Mouse (Mus musculus) olfactory bulb, adult 2 months (tissue): ENCODE results near the gene Usp8. TPM values are rescaled to one million over a fixed set of nuclear protein-coding genes. Genes with fewer than 3 reads are reported as not detected.

Source experiments
- H3K27ac ChIP-seq: fragments of 200-500 bp; 2 replicates; pipeline ENCODE4 v1.5.1; 2012; ENCODE audit warnings: low read depth, low read length; ENCODE audit not compliant: insufficient read depth
- H3K4me1 ChIP-seq: fragments of 200-500 bp; 2 replicates; pipeline ENCODE4 v1.6.1; 2012; ENCODE audit warnings: low read length; ENCODE audit not compliant: control insufficient read depth, insufficient read depth
- H3K4me3 ChIP-seq: fragments of 200-500 bp; 2 replicates; pipeline ENCODE4 v1.5.1; 2012; ENCODE audit warnings: mild to moderate bottlenecking, low read depth, low read length, moderate library complexity; ENCODE audit not compliant: insufficient read depth
- CTCF ChIP-seq: fragments of 200-500 bp; IDR thresholded peaks from 2 replicates; pipeline ENCODE4 v1.5.1; 2012; ENCODE audit warnings: low read depth, mild to moderate bottlenecking, low read length, moderate library complexity; ENCODE audit not compliant: insufficient read depth
- POLR2A ChIP-seq: fragments of 200-500 bp; IDR thresholded peaks from 2 replicates; pipeline ENCODE4 v1.6.1; 2012; ENCODE audit warnings: mild to moderate bottlenecking, low read depth, low read length, moderate library complexity; ENCODE audit not compliant: insufficient read depth
- WGBS: fragments of 180-500 bp; shearing (Covaris S2); methylation state at CpG from one replicate; pipeline ENCODE4 v1.1.7; 2018; 5-methylcytosine and 5-hydroxymethylcytosine counted together
- polyA plus RNA-seq: library from polyadenylated mRNA; stranded (reverse); fragments of >200 nt; gene quantifications from 2 replicates; pipeline ENCODE4 v1.2.4, GENCODE M21; 2012; ENCODE audit warnings: low replicate concordance; ENCODE audit not compliant: missing spikeins, insufficient read depth, insufficient read length

Gene Usp8
- polyA plus RNA-seq, 1 experiment: not detected

GRCm38 (mm10) chr2:126769431-126770181, 62.5 kb downstream of the Usp8 start:
- Histone ChIP-seq H3K4me1 (peaks cover 11% of the 10 kb centered on the region), H3K4me3 (no peak overlapping the region), H3K27ac (no peak overlapping the region)
- WGBS: 61% methylated on average over 19 of the region's 19 CpGs
- TF ChIP-seq CTCF (no peak), POLR2A (no peak)

- TF ChIP-seq POLR2A (no peak), CTCF (no peak)
- Histone ChIP-seq H3K4me1 (peaks cover 8% of the 10 kb centered on the region), H3K4me3 (no peak overlapping the region), H3K27ac (no peak overlapping the region)
- 99% methylated on average over 5 of the region's 5 CpGs for WGBS
Observed at GRCm38 (mm10) chr2:126772217-126772616, 65.1 kb downstream of the Usp8 start.

- Histone ChIP-seq H3K4me1 (no peaks in the 10 kb centered on the region), H3K4me3 (no peak overlapping the region), H3K27ac (no peak overlapping the region)
- WGBS: 64% methylated on average over 4 of the region's 4 CpGs
- no peak for TF ChIP-seq POLR2A
- no peak for TF ChIP-seq CTCF
Observed at GRCm38 (mm10) chr2:126775951-126776350, 68.8 kb downstream of the Usp8 start.

- H3K4me1 ChIP-seq: no peaks in the 10 kb centered on the region
- 27% methylated on average over 1 of the region's 1 CpGs for WGBS
- H3K27ac ChIP-seq: no peak overlapping the region
- no peak overlapping the region for H3K4me3 ChIP-seq
- TF ChIP-seq CTCF (no peak), POLR2A (no peak)
Observed at GRCm38 (mm10) chr2:126776416-126776815, 69.3 kb downstream of the Usp8 start.

GRCm38 (mm10) chr2:126778806-126779205, 71.7 kb downstream of the Usp8 start:
- WGBS: 89% methylated on average over 4 of the region's 4 CpGs
- H3K4me1 ChIP-seq: no peaks in the 10 kb centered on the region
- no peak overlapping the region for H3K27ac ChIP-seq
- TF ChIP-seq CTCF (no peak), POLR2A (no peak)
- no peak overlapping the region for H3K4me3 ChIP-seq

GRCm38 (mm10) chr2:126780286-126780685, 73.2 kb downstream of the Usp8 start:
- no peak overlapping the region for H3K4me3 ChIP-seq
- TF ChIP-seq POLR2A (no peak), CTCF (no peak)
- WGBS: 89% methylated on average over 10 of the region's 10 CpGs

GRCm38 (mm10) chr2:126781478-126781877, 74.3 kb downstream of the Usp8 start:
- Histone ChIP-seq H3K4me3 (no peak overlapping the region), H3K27ac (no peak overlapping the region), H3K4me1 (no peaks in the 10 kb centered on the region)
- TF ChIP-seq CTCF: no peak
- TF ChIP-seq POLR2A: no peak
- 92% methylated on average over 1 of the region's 1 CpGs for WGBS

More at GRCm38 (mm10) chr2:126780286-126780685, 73.2 kb downstream of the Usp8 start:
- no peak overlapping the region for H3K27ac ChIP-seq
- no peaks in the 10 kb centered on the region for H3K4me1 ChIP-seq

GRCm38 (mm10) chr2:126782433-126782832, 75.3 kb downstream of the Usp8 start:
- TF ChIP-seq CTCF (no peak), POLR2A (no peak)
- WGBS: 66% methylated on average over 3 of the region's 3 CpGs
- no peak overlapping the region for H3K27ac ChIP-seq
- H3K4me1 ChIP-seq: no peaks in the 10 kb centered on the region
- H3K4me3 ChIP-seq: no peak overlapping the region

- H3K27ac ChIP-seq: no peak within 1 kb of the TSS
- peaks cover 6% of the 10 kb centered on the region for H3K4me1 ChIP-seq
- WGBS: 67% methylated on average over 4 of the region's 4 CpGs
- no peak for TF ChIP-seq POLR2A
- TF ChIP-seq CTCF: no peak
- no peak within 1 kb of the TSS for H3K4me3 ChIP-seq
Observed at GRCm38 (mm10) chr2:126783370-126783769, 76.2 kb downstream of the Usp8 start, which contains the start of gene Usp50. Gene Usp50 (minus strand): TSS chr2:126783470.

GRCm38 (mm10) chr2:126787721-126788342, 80.7 kb downstream of the Usp8 start:
- TF ChIP-seq POLR2A: no peak
- TF ChIP-seq CTCF: no peak
- H3K4me1 ChIP-seq: peaks cover 7% of the 10 kb centered on the region
- WGBS: 23% methylated on average over 9 of the region's 9 CpGs
- H3K27ac ChIP-seq: no peak overlapping the region
- no peak overlapping the region for H3K4me3 ChIP-seq
